Mouse (Mus musculus) C2C12 (cell line): ENCODE data around the gene 9230102O04Rik. TPM values are rescaled to one million over a fixed set of nuclear protein-coding genes. Genes with fewer than 3 reads are reported as not detected.

ENCODE experiments used
- H3K27me3 ChIP-seq: one replicate; pipeline ENCODE4 v1.6.1; 2011; ENCODE audit not compliant: control insufficient read depth, insufficient read depth, insufficient read length
- H3K36me3 ChIP-seq: one replicate; pipeline ENCODE4 v1.6.1; 2011; ENCODE audit not compliant: control insufficient read depth, insufficient read depth
- H3K4me3 ChIP-seq: one replicate; pipeline ENCODE4 v1.5.1; 2011; ENCODE audit warnings: mild to moderate bottlenecking, control low read depth; ENCODE audit not compliant: poor library complexity, insufficient read depth, severe bottlenecking
- H3K79me2 ChIP-seq: one replicate; pipeline ENCODE4 v1.6.1; 2011; ENCODE audit not compliant: control insufficient read depth, insufficient read depth
- H3K79me3 ChIP-seq: one replicate; pipeline ENCODE4 v1.6.1; 2011; ENCODE audit warnings: low read depth, control low read depth
- H3ac ChIP-seq: one replicate; pipeline ENCODE3; 2011; ENCODE audit warnings: low read depth; ENCODE audit not compliant: control insufficient read depth, insufficient read length
- CEBPB ChIP-seq: IDR thresholded peaks from one replicate; pipeline ENCODE4 v1.6.1; 2011; ENCODE audit warnings: low read depth, mild to moderate bottlenecking, control low read depth, moderate library complexity
- CTCF ChIP-seq: IDR thresholded peaks from one replicate; pipeline ENCODE4 v1.5.1; 2011; ENCODE audit not compliant: control insufficient read depth, insufficient read depth, insufficient read length
- FOSL1 ChIP-seq: IDR thresholded peaks from one replicate; pipeline ENCODE4 v1.8.0; 2011; ENCODE audit warnings: mild to moderate bottlenecking, low read length; ENCODE audit not compliant: poor library complexity, insufficient read depth, severe bottlenecking
- MAX ChIP-seq: IDR thresholded peaks from one replicate; pipeline ENCODE4 v1.6.1; 2011; ENCODE audit warnings: mild to moderate bottlenecking, control low read depth
- MYOD1 ChIP-seq: IDR thresholded peaks from one replicate; pipeline ENCODE4 v1.6.1; 2011; ENCODE audit warnings: low read depth; ENCODE audit not compliant: control insufficient read depth, insufficient read length
- MYOG ChIP-seq: IDR thresholded peaks from one replicate; pipeline ENCODE4 v1.6.1; 2011; ENCODE audit not compliant: control insufficient read depth, insufficient read length; ENCODE audit errors: extremely low read depth
- USF1 ChIP-seq: IDR thresholded peaks from one replicate; pipeline ENCODE4 v1.6.1; 2011; ENCODE audit warnings: low read depth, mild to moderate bottlenecking, control low read depth, moderate library complexity
- polyA plus RNA-seq: library from polyadenylated mRNA; unstranded; fragments of >200 nt; fragmentation: generic; extraction: Trizol; gene quantifications from one replicate; pipeline ENCODE4 v1.2.1, GENCODE M21; 2012; ENCODE audit warnings: missing spikeins

9230102O04Rik gene
- polyA plus RNA-seq, 1 experiment, result not detected

DNA sequence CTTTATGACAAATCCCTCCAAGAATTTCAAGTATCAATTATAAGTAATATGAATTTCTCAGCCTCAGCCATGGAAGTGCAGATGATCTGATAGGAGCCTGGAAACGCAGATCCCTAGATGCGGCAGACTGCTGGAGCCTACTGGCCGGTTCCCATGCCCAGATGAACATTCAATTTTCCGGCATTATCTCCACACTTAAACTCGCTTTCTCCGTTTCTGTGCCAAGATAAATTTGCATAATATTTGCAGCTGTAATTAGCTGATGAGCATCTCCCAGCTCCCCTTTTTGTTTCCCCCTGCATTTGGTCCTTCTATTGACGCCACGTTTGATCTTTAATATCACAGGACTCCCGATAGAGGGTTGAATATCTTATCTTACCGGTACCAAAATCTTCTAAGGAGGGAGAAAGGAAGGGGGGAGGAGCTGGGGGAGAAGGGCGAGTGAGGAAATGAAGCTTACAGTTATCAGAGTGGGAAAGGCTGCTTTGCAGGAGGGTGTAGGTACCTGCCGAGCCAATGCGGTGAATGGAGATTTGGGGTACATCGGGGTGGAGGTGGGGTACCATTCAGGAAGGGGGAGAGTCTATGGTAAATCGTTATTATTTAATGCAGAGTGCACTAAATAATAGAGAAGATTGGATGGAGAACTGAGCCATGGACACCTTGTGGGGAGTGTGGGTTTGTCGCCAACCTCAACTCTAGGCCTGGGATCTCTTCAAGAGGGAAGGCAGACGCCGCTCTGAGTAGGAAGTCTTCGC is 5.7 kb upstream of the 9230102O04Rik start:
- no peaks in the 10 kb centered on the region for H3K79me2 ChIP-seq
- H3ac ChIP-seq, result no peak overlapping the region
- H3K27me3 ChIP-seq, result no peaks in the 10 kb centered on the region
- no peak overlapping the region for H3K4me3 ChIP-seq
- H3K79me3 ChIP-seq, result no peaks in the 10 kb centered on the region
- no peaks in the 10 kb centered on the region for H3K36me3 ChIP-seq
- no peak for TF ChIP-seq MYOD1
- TF ChIP-seq FOSL1, result no peak
- TF ChIP-seq CTCF, result no peak
- no peak for TF ChIP-seq USF1
- TF ChIP-seq MYOG, result no peak
- no peak for TF ChIP-seq CEBPB
- no peak for TF ChIP-seq MAX

DNA sequence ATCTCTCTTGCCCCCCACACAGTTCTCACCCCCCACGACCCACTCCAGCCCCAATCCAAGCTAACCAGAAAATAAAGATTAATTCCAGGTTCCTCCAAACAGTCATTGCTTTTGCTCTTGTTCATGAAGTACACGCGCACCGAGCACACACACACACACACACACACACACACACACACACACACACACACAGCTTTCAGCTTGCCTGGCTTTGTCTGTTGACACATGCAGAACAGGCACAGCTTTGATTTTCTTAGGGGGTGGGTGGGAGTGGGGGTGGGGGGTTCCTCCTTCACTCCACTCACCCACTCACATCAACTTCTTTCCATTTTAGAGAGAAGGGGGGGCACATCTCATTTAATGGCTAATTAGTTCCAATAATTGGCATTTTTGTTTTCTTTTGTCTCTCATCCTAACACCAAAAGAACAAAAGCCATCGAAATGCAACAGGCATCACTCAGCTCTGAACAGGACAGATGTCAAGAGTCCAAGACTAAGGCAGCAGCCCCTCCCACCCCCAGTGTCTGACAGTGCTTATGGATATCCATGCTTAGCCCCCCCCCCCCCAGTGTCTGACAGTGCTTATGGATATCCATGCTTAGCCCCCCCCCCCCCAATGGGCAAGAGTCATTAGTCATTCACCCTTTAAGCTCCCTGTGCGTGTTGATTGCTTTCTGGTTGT is 4.1 kb upstream of the 9230102O04Rik start:
- no peaks in the 10 kb centered on the region for H3K79me3 ChIP-seq
- TF ChIP-seq CEBPB, result no peak
- TF ChIP-seq USF1, result no peak
- TF ChIP-seq MYOG, result no peak
- no peak for TF ChIP-seq CTCF
- no peak for TF ChIP-seq MAX
- no peak for TF ChIP-seq MYOD1
- TF ChIP-seq FOSL1, result no peak
- H3K79me2 ChIP-seq, result no peaks in the 10 kb centered on the region
- no peaks in the 10 kb centered on the region for H3K27me3 ChIP-seq
- no peaks in the 10 kb centered on the region for H3K36me3 ChIP-seq
- H3ac ChIP-seq, result no peak overlapping the region
- H3K4me3 ChIP-seq, result no peak overlapping the region

DNA sequence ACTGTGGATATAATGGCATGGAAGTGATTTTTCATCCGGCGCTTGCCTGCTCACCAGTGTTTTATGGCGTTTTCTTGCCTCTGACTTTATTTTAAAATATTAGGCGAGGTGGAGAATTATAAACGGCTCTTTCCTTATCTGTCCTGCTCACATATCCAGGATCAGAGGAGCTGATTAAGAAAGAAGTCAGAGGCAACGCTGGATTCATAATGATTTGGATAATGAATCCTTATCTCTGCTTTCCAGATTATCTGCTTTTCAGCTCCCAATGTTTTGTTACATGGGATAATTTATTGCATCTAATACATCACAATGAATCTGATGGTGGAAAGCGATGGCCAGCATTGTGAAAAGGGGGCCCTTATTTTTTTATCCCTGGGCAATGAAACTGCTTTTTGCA is 3.2 kb upstream of the 9230102O04Rik start:
- Histone ChIP-seq H3K79me3 (no peaks in the 10 kb centered on the region), H3K36me3 (no peaks in the 10 kb centered on the region), H3K4me3 (no peak overlapping the region), H3K27me3 (no peaks in the 10 kb centered on the region), H3ac (no peak overlapping the region), H3K79me2 (no peaks in the 10 kb centered on the region)
- TF ChIP-seq MYOD1 (no peak), MYOG (no peak), CTCF (no peak), MAX (no peak), CEBPB (no peak), FOSL1 (no peak), USF1 (no peak)

DNA sequence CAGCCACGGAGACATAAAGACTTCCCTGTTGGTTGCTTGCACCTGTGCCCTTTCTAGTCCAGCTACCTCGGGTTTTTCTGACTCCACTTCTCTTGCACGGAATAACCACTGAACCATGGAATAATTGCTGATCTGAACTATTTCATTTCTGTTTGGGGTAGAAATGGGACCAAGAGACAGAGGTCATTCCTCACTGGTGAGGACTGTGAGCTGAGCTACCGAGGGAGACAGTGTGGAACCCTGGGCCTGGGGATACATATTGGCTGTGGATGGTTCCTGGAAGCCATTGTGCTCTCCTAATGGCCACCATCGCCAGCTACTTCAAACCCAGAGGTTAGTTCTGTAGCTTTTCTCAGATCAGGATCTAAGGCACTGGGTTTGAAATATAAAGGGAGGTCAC is 1.6 kb upstream of the 9230102O04Rik start:
- Histone ChIP-seq H3ac (no peak overlapping the region), H3K27me3 (no peaks in the 10 kb centered on the region), H3K79me2 (no peaks in the 10 kb centered on the region), H3K79me3 (no peaks in the 10 kb centered on the region), H3K4me3 (no peak overlapping the region), H3K36me3 (no peaks in the 10 kb centered on the region)
- TF ChIP-seq FOSL1 (no peak), MYOD1 (no peak), CTCF (no peak)

DNA sequence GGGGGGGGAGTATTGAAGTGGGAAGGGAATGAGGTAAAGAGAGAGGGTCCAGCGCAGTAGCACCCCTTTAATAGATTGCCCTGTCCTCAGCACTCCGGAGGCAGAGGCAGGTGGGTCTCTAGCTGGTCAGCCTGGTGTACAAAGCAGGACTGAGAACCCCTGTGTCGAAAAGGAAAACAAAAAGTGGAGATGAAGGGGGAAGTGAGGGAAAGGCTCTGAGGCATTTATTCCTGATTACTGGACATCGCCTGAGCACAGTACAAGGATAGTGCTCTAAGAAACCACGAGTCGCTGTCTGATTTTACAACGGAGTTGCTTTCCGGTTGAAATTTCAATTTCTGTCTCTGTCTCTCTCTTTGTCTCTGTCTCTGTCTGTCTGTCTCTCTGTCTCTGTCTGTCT is 911 bp upstream of the 9230102O04Rik start:
- no peaks in the 10 kb centered on the region for H3K79me2 ChIP-seq
- TF ChIP-seq MYOG, result no peak
- TF ChIP-seq USF1, result no peak
- no peak for TF ChIP-seq FOSL1
- TF ChIP-seq MYOD1, result no peak
- TF ChIP-seq CTCF, result no peak
- no peak overlapping the region for H3K4me3 ChIP-seq
- H3K36me3 ChIP-seq, result no peaks in the 10 kb centered on the region
- no peaks in the 10 kb centered on the region for H3K79me3 ChIP-seq
- no peak overlapping the region for H3ac ChIP-seq
- H3K27me3 ChIP-seq, result no peaks in the 10 kb centered on the region
